Comparison of ENCODE assay signal across 9 mouse cellular contexts in genomic region chr16:37690932-37691730, GRCm38 (mm10). TPM values are rescaled to one million over a fixed set of nuclear protein-coding genes. Genes with fewer than 3 reads are reported as not detected.
DNase-seq lines count a peak whose midpoint lies in the region; ATAC-seq and TF ChIP-seq lines count a peak whose summit lies in the region.
"Had no signal": no experiment of that assay in that cellular context is flagged by ENCODE, and none has a peak within 500 bp of the region (broad histone marks: within the 10 kb centered on the region; RNA-seq: fewer than 3 reads in every experiment).

No protein-coding gene starts in this region.

- peak; percentile 33; the same call in 1 of the 2 replicates for ATAC-seq in limb, embryonic 13.5 days (ENCODE audit: low FRiP score, low read depth)
- peak; percentile 25; the same call in 1 of the 2 replicates for ATAC-seq in heart, embryonic 16.5 days (replicated peaks; ENCODE audit: extremely low read depth, insufficient read depth, low FRiP score)

- H3K27ac ChIP-seq in limb, embryonic 13.5 days, result no peak overlapping the region
- no peak overlapping the region for H3K27ac ChIP-seq in limb, embryonic 10.5 days
- no peak overlapping the region for H3K27ac ChIP-seq in MEL (ENCODE audit: control insufficient read depth, low read depth, low read length)
- H3K27ac ChIP-seq in heart, embryonic 16.5 days (ENCODE audit: low read length), result peak overlapping the region; percentile 37
- H3K27ac ChIP-seq: midbrain, embryonic 12.5 days had no signal

- H3K36me3 ChIP-seq in limb, embryonic 13.5 days, result no peaks in the 10 kb centered on the region
- H3K36me3 ChIP-seq in limb, embryonic 10.5 days, result no peaks in the 10 kb centered on the region
- H3K36me3 ChIP-seq in MEL (ENCODE audit: control insufficient read depth in 1 of 2, insufficient read depth in 2 of 2, low read length in 2 of 2), result peaks cover 0 to 19% of the 10 kb centered on the region in 2 experiments; a peak in 2 of 4 replicates
- H3K36me3 ChIP-seq in heart, embryonic 16.5 days (ENCODE audit: control insufficient read depth, insufficient read depth), result no peaks in the 10 kb centered on the region
- H3K36me3 ChIP-seq: midbrain, embryonic 12.5 days had no signal

- TF ChIP-seq EP300 in MEL (IDR thresholded peaks at IDR 0.05; ENCODE audit: low read depth in 1 of 2, low read length in 2 of 2), result no peak

- H3K4me3 ChIP-seq in limb, embryonic 13.5 days, result no peak overlapping the region
- H3K4me3 ChIP-seq in limb, embryonic 10.5 days, result no peak overlapping the region
- H3K4me3 ChIP-seq in MEL (ENCODE audit: control insufficient read depth in 1 of 2, insufficient read depth in 1 of 2, low read depth in 2 of 2, low read length in 2 of 2), result no peak overlapping the region
- H3K4me3 ChIP-seq in heart, embryonic 16.5 days (ENCODE audit: low read length), result no peak overlapping the region
- H3K4me3 ChIP-seq: midbrain, embryonic 12.5 days had no signal

- H3K9ac ChIP-seq in limb, embryonic 13.5 days, result no peak overlapping the region
- H3K9ac ChIP-seq in MEL (ENCODE audit: control insufficient read depth, low read depth, low read length, poor library complexity, severe bottlenecking), result no peak overlapping the region
- H3K9ac ChIP-seq in heart, embryonic 16.5 days (ENCODE audit: low read length), result peak overlapping the region; percentile 10; the same call in 1 of the 2 replicates
- H3K9ac ChIP-seq: midbrain, embryonic 12.5 days had no signal

- DNase-seq in embryo, embryonic 11 days, result peak; percentile 19
- no peak for DNase-seq in embryo, embryonic 10 days (ENCODE audit: low spot score)
- DNase-seq in limb, embryonic 10.5 days (ENCODE audit: low spot score), result no peak
- peak; percentile 16 for DNase-seq in MEL (ENCODE audit: low read depth, low spot score)
- DNase-seq in ovary, postnatal 36 days (ENCODE audit: low spot score), result no peak
- no peak for DNase-seq in spleen, adult 18-20 months

- TF ChIP-seq CTCF in MEL (IDR thresholded peaks at IDR 0.05 in 2 of 3, conservative IDR thresholded peaks at IDR 0.05 in 1 of 3; ENCODE audit: control insufficient read depth in 1 of 3, insufficient read depth in 1 of 3, low read depth in 2 of 3, low read length in 3 of 3, poor library complexity in 1 of 3, severe bottlenecking in 1 of 3), result peak in 1 of 3 experiments; percentile 22; a peak in 1 of 6 replicates

- 80% methylated on average over 12 of the region's 12 CpGs for WGBS in limb, embryonic 13.5 days
- 84% methylated on average over 12 of the region's 12 CpGs for WGBS in limb, embryonic 10.5 days
- WGBS in heart, embryonic 16.5 days, result 39% methylated on average over 12 of the region's 12 CpGs

- H3K4me1 ChIP-seq in limb, embryonic 13.5 days, result peaks cover 33% of the 10 kb centered on the region
- peaks cover 17% of the 10 kb centered on the region for H3K4me1 ChIP-seq in limb, embryonic 10.5 days
- peaks cover 5 to 23% of the 10 kb centered on the region in 2 experiments for H3K4me1 ChIP-seq in MEL (ENCODE audit: control insufficient read depth in 1 of 2, insufficient read depth in 2 of 2, low read length in 2 of 2)
- H3K4me1 ChIP-seq in heart, embryonic 16.5 days (ENCODE audit: control insufficient read depth, insufficient read depth, low read length), result peaks cover 32% of the 10 kb centered on the region

- TF ChIP-seq RAD21 in MEL (IDR thresholded peaks at IDR 0.05; ENCODE audit: low read depth, low read length), result peak; percentile 16

- TF ChIP-seq POLR2A in MEL (IDR thresholded peaks at IDR 0.05; ENCODE audit: control insufficient read depth in 1 of 2, insufficient read depth in 1 of 2, low read depth in 1 of 2, low read length in 2 of 2, poor library complexity in 1 of 2), result no peak

- no peaks in the 10 kb centered on the region for H3K27me3 ChIP-seq in limb, embryonic 13.5 days
- H3K27me3 ChIP-seq in limb, embryonic 10.5 days (ENCODE audit: low read depth, poor library complexity, severe bottlenecking), result no peaks in the 10 kb centered on the region
- H3K27me3 ChIP-seq in MEL (ENCODE audit: control insufficient read depth in 1 of 2, insufficient read depth in 2 of 2, low read length in 2 of 2), result peaks cover 0 to 3% of the 10 kb centered on the region in 2 experiments; a peak in 3 of 4 replicates
- no peaks in the 10 kb centered on the region for H3K27me3 ChIP-seq in heart, embryonic 16.5 days (ENCODE audit: control insufficient read depth, insufficient read depth, low read length)
- H3K27me3 ChIP-seq: midbrain, embryonic 12.5 days had no signal

- no peak overlapping the region for H3K4me2 ChIP-seq in limb, embryonic 13.5 days (replicated peaks)
- 0 out of 2 replicates have a peak overlapping the region, but pooled peaks have one; percentile 21 for H3K4me2 ChIP-seq in heart, embryonic 16.5 days (ENCODE audit: low read depth, low read length)
- H3K4me2 ChIP-seq: midbrain, embryonic 12.5 days had no signal

- no peaks in the 10 kb centered on the region; the same call in 1 of the 2 replicates for H3K79me2 ChIP-seq in MEL (ENCODE audit: control insufficient read depth, insufficient read depth, low read length, poor library complexity)

- no peaks in the 10 kb centered on the region for H3K9me3 ChIP-seq in limb, embryonic 13.5 days
- H3K9me3 ChIP-seq in limb, embryonic 10.5 days (replicated peaks), result no peaks in the 10 kb centered on the region
- H3K9me3 ChIP-seq in MEL (replicated peaks; ENCODE audit: insufficient read depth, low read length), result no peaks in the 10 kb centered on the region
- H3K9me3 ChIP-seq in heart, embryonic 16.5 days (replicated peaks; ENCODE audit: control insufficient read depth, low read length), result no peaks in the 10 kb centered on the region
- H3K9me3 ChIP-seq: midbrain, embryonic 12.5 days had no signal

TF ChIP-seq in MEL, 35 proteins besides CTCF, POLR2A, EP300 and RAD21:
- TF ChIP-seq ETS1 (IDR thresholded peaks at IDR 0.05; ENCODE audit: low read depth, low read length) (no peak), POLR2AphosphoS2 (IDR thresholded peaks at IDR 0.05; ENCODE audit: low read length) (no peak), POLR2AphosphoS5 (IDR thresholded peaks at IDR 0.05; ENCODE audit: borderline replicate concordance, low read depth, low read length) (no peak), CHD2 (IDR thresholded peaks at IDR 0.05; ENCODE audit: low read length) (no peak), RCOR1 (IDR thresholded peaks at IDR 0.05; ENCODE audit: low read depth, low read length) (no peak), MEF2A (IDR thresholded peaks at IDR 0.05; ENCODE audit: extremely low read depth, insufficient replicate concordance, low read depth, low read length, poor library complexity, severe bottlenecking) (no peak), TCF12 (IDR thresholded peaks at IDR 0.05; ENCODE audit: low read depth, low read length) (no peak), BHLHE40 (IDR thresholded peaks at IDR 0.05; ENCODE audit: borderline replicate concordance, low read depth, low read length) (no peak), TAL1 (IDR thresholded peaks at IDR 0.05; ENCODE audit: low read length) (no peak), HCFC1 (IDR thresholded peaks at IDR 0.05; ENCODE audit: low read depth, low read length) (no peak), E2F4 (IDR thresholded peaks at IDR 0.05; ENCODE audit: borderline replicate concordance, low read depth, low read length) (no peak), USF1 (IDR thresholded peaks at IDR 0.05; ENCODE audit: low read depth, low read length) (no peak), MAX (IDR thresholded peaks at IDR 0.05; ENCODE audit: low read length) (no peak), KAT2A (conservative IDR thresholded peaks at IDR 0.05; ENCODE audit: low read depth, low read length) (no peak), ZNF384 (IDR thresholded peaks at IDR 0.05; ENCODE audit: low read depth, low read length) (no peak), MAZ (IDR thresholded peaks at IDR 0.05; ENCODE audit: low read depth, low read length) (no peak), MAFK (IDR thresholded peaks at IDR 0.05; ENCODE audit: borderline replicate concordance, low read depth, low read length) (no peak), GABPA (IDR thresholded peaks at IDR 0.05; ENCODE audit: low read depth, low read length) (no peak), SMC3 (IDR thresholded peaks at IDR 0.05; ENCODE audit: low read depth, low read length) (no peak), ELF1 (IDR thresholded peaks at IDR 0.05; ENCODE audit: low read depth, low read length) (no peak)

RNA-seq across cellular contexts. Expression of gene Ndufb4, which starts 36.9 kb away (rescaled TPM):
- 58.1 and 63.9 TPM in 2 replicates for polyA plus RNA-seq in limb, embryonic 13.5 days (2015; fragmentation: Nextera tagmentation; extraction: Ambion mirVana)
- polyA plus RNA-seq in limb, embryonic 10.5 days (2016; fragmentation: Nextera tagmentation; extraction: Ambion mirVana), result 40.4 and 46.7 TPM in 2 replicates
- total RNA-seq in MEL (2012; rRNA removed), result 41.1 and 48.0 TPM in 2 replicates
- 10 to 100 TPM in 1 of 2 experiments, not detected in 1; 28.9 TPM for polyA plus RNA-seq in MEL (2012; ENCODE audit: insufficient read depth in 1 of 2, insufficient read length in 2 of 2, low read depth in 1 of 2, low replicate concordance in 2 of 2, missing spikeins in 1 of 2)
- polyA plus RNA-seq in heart, embryonic 16.5 days (2015; fragmentation: Nextera tagmentation; extraction: Ambion mirVana), result 86.9 and 106 TPM in 2 replicates

Comparison
In these comparisons a context has a peak if more than half of its experiments do, and no peak if none do; other contexts are left out.
1. DNase-seq: peak in embryo, embryonic 11 days (single experiment) and MEL (single experiment); none in embryo, embryonic 10 days (single experiment), limb, embryonic 10.5 days (single experiment), ovary, postnatal 36 days (single experiment) and spleen, adult 18-20 months (0 of 2).